In the genomic region with DNA sequence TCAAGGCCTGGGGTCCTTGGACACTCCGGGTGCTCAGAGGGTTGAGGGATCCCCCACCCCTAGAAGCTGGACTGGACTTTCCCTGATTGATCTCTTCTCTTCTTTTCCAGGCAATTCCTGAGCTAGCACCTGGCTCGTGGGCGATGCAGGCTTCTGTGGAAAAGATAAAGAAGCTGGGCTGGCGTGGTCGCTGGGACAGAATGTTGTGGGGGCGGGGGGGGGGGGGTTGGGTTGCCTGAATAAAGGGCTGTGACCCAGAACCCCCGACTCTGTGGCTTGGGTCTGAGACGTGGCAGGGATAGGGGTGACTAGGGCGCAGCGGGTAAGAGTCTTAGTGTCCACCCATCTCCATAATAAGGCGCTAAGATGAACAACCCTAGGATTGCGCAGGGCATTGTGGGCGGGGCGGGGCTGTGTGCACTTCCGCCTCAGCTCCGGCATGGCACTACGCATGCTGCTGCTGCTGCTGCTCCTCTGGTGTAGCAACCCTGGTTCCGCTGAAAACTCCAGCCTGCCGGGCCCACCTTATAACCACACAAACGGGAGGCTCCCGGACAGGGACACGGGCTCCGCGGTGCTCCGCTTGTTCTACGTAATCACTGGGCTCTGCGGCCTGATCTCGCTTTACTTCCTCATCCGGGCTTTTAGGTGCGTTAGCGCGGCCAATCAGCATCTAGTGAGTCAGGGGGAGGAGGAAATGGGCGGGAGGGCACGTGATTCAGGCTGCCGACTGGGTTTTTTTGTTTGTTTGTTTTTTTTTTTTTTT, we compare ENCODE assay signal across 7 mouse cellular contexts. TPM values are rescaled to one million over a fixed set of nuclear protein-coding genes. Genes with fewer than 3 reads are reported as not detected.
DNase-seq lines count a peak whose midpoint lies in the region; ATAC-seq lines count a peak whose summit lies in the region.

A gene (plus strand): TSS at position 418 of the 766 bp plus-strand sequence.

- WGBS in embryonic facial prominence, embryonic 14.5 days: 14% methylated on average over 21 of the region's 35 CpGs
- WGBS in limb, embryonic 13.5 days: 7% methylated on average over 35 of the region's 35 CpGs
- WGBS in midbrain, embryonic 15.5 days: 11% methylated on average over 35 of the region's 35 CpGs

- peak within 1 kb of the TSS; percentile 46 for H3K4me3 ChIP-seq in embryonic facial prominence, embryonic 14.5 days (ENCODE audit: low read depth, low read length)
- peak within 1 kb of the TSS; percentile 57 for H3K4me3 ChIP-seq in limb, embryonic 13.5 days
- H3K4me3 ChIP-seq in midbrain, embryonic 15.5 days: peak within 1 kb of the TSS; percentile 50

- no peaks in the 10 kb centered on the region for H3K9me3 ChIP-seq in embryonic facial prominence, embryonic 14.5 days (ENCODE audit: control insufficient read depth, low read length)
- no peaks in the 10 kb centered on the region for H3K9me3 ChIP-seq in limb, embryonic 13.5 days
- H3K9me3 ChIP-seq in midbrain, embryonic 15.5 days: no peaks in the 10 kb centered on the region

- peak within 1 kb of the TSS; percentile 61 for H3K9ac ChIP-seq in embryonic facial prominence, embryonic 14.5 days (ENCODE audit: low read depth, low read length)
- H3K9ac ChIP-seq in limb, embryonic 13.5 days: peak within 1 kb of the TSS; percentile 63
- peak within 1 kb of the TSS; percentile 46 for H3K9ac ChIP-seq in midbrain, embryonic 15.5 days

- H3K27me3 ChIP-seq in embryonic facial prominence, embryonic 14.5 days (replicated peaks; ENCODE audit: control insufficient read depth, insufficient read depth, low read length): no peaks in the 10 kb centered on the region
- no peaks in the 10 kb centered on the region for H3K27me3 ChIP-seq in limb, embryonic 13.5 days
- no peaks in the 10 kb centered on the region for H3K27me3 ChIP-seq in midbrain, embryonic 15.5 days (replicated peaks)

- peak within 1 kb of the TSS; percentile 53 for H3K4me2 ChIP-seq in embryonic facial prominence, embryonic 14.5 days (ENCODE audit: low read depth, low read length)
- H3K4me2 ChIP-seq in limb, embryonic 13.5 days (replicated peaks): peak within 1 kb of the TSS; percentile 69
- peak within 1 kb of the TSS; percentile 74 for H3K4me2 ChIP-seq in midbrain, embryonic 15.5 days

- peak; percentile 77 for ATAC-seq in embryonic facial prominence, embryonic 14.5 days (ENCODE audit: low read depth)
- ATAC-seq in limb, embryonic 13.5 days (ENCODE audit: low FRiP score, low read depth): peak; percentile 70
- peak; percentile 72 for ATAC-seq in midbrain, embryonic 15.5 days (replicated peaks)

- peaks cover 31% of the 10 kb centered on the region for H3K36me3 ChIP-seq in embryonic facial prominence, embryonic 14.5 days (ENCODE audit: control insufficient read depth, insufficient read depth, low read length)
- peaks cover 32% of the 10 kb centered on the region for H3K36me3 ChIP-seq in limb, embryonic 13.5 days
- H3K36me3 ChIP-seq in midbrain, embryonic 15.5 days (replicated peaks): peaks cover 22% of the 10 kb centered on the region

- H3K4me1 ChIP-seq in embryonic facial prominence, embryonic 14.5 days (ENCODE audit: control insufficient read depth, insufficient read depth, low read length): 0 out of 2 replicates have a peak, but pooled peaks cover 4% of the 10 kb centered on the region
- H3K4me1 ChIP-seq in limb, embryonic 13.5 days: peaks cover 50% of the 10 kb centered on the region
- peaks cover 52% of the 10 kb centered on the region for H3K4me1 ChIP-seq in midbrain, embryonic 15.5 days

- peak; percentile 89 to 93 for DNase-seq in adrenal gland, postnatal 36 days
- peak; percentile 96 for DNase-seq in embryonic facial prominence, embryonic 14.5 days (ENCODE audit: low spot score)
- peak; percentile 93 for DNase-seq in heart, adult 8-10 months (ENCODE audit: low spot score)
- peak; percentile 94 for DNase-seq in kidney, adult 9 months
- peak; percentile 89 to 91 for DNase-seq in spleen, postnatal 10 days (ENCODE audit: low spot score in 2 of 2)

- peak within 1 kb of the TSS; percentile 76 for H3K27ac ChIP-seq in embryonic facial prominence, embryonic 14.5 days (replicated peaks; ENCODE audit: low read depth, low read length)
- H3K27ac ChIP-seq in limb, embryonic 13.5 days: peak within 1 kb of the TSS; percentile 73; the same call in 1 of the 2 replicates
- peak within 1 kb of the TSS; percentile 86 for H3K27ac ChIP-seq in midbrain, embryonic 15.5 days

RNA-seq across cellular contexts. Expression of the gene that starts here (rescaled TPM):
- total RNA-seq in adrenal gland, postnatal 36 days (2021): 10 to 100 TPM; 16.8 to 19.1 TPM
- 11.0 and 13.1 TPM in 2 replicates for polyA plus RNA-seq in embryonic facial prominence, embryonic 14.5 days (2014; fragmentation: Nextera tagmentation; extraction: Ambion mirVana)
- 1 to 10 TPM; 4.9 to 7.7 (median 5.9) TPM for total RNA-seq in heart, adult 8-10 months (2022)
- 9.7 and 11.0 TPM in 2 replicates for polyA plus RNA-seq in limb, embryonic 13.5 days (2015; fragmentation: Nextera tagmentation; extraction: Ambion mirVana)
- polyA plus RNA-seq in midbrain, embryonic 15.5 days (2015; fragmentation: Nextera tagmentation; extraction: Ambion mirVana): 13.3 and 14.7 TPM in 2 replicates

Comparison
In these comparisons a context has a peak if more than half of its experiments do, and no peak if none do; other contexts are left out.
1. Peak in every context shown above with its lines: DNase-seq, ATAC-seq, H3K4me3 ChIP-seq and H3K27ac ChIP-seq.